Comparison of ENCODE assay signal across 27 mouse cellular contexts in the genomic region with DNA sequence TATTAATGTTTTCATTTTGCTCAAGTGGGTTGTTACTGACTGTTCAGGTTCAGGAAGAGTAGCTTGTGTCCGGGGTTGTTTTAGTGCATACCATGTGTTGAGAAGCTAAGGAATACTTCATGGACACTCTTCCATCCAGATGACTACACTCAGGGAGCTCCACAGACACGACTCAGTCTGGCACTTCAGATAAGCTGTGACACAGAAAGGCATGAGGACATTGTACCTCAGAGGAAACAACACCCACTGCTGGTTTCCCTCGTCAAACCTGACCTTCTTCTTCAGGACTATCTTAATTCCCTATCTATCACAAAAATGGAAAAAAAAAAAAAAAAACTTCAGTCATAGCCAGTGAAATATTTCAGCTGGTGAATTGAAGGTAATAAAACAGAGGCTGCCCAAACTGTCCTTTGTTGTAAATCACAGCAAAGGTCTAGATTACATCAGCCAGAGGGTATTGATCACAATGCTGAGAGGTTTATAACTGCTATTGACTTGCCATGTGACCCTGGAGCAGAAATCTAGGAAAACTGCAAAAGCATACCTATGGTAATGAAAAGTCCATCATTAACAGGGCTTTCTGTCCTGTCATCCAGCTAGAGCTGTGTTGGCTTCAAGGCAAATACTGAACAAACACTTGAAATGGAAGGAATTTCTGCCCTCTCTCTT. TPM values are rescaled to one million over a fixed set of nuclear protein-coding genes. Genes with fewer than 3 reads are reported as not detected.
DNase-seq lines count a peak whose midpoint lies in the region; ATAC-seq and TF ChIP-seq lines count a peak whose summit lies in the region.
"Had no signal": no experiment of that assay in that cellular context is flagged by ENCODE, and none has a peak within 500 bp of the region (broad histone marks: within the 10 kb centered on the region; RNA-seq: fewer than 3 reads in every experiment).

No protein-coding gene starts in this region.

- TF ChIP-seq CTCF in liver, adult 2 months (IDR thresholded peaks at IDR 0.05; ENCODE audit: low read depth, low read length), result no peak
- no peak for TF ChIP-seq CTCF in lung, embryonic 14.5 days (IDR thresholded peaks at IDR 0.05; ENCODE audit: low read depth)

- H3K4me1 ChIP-seq in liver, adult 2 months (ENCODE audit: control insufficient read depth, insufficient read depth, low read length), result peaks cover 8% of the 10 kb centered on the region
- H3K4me1 ChIP-seq in lung, embryonic 14.5 days (ENCODE audit: insufficient read depth), result no peaks in the 10 kb centered on the region; the same call in 1 of the 2 replicates
- no peaks in the 10 kb centered on the region for H3K4me1 ChIP-seq in neural tube, embryonic 14.5 days (ENCODE audit: control insufficient read depth, insufficient read depth, low read length)
- no peaks in the 10 kb centered on the region for H3K4me1 ChIP-seq in neural tube, embryonic 15.5 days
- H3K4me1 ChIP-seq: embryonic facial prominence, embryonic 10.5 days; embryonic facial prominence, embryonic 13.5 days; forebrain, embryonic 12.5 days; heart, embryonic 12.5 days; heart, embryonic 15.5 days; hindbrain, embryonic 13.5 days had no signal

- H3K9ac ChIP-seq in liver, adult 2 months (ENCODE audit: low read depth, low read length), result no peak overlapping the region
- H3K9ac ChIP-seq in lung, embryonic 14.5 days, result no peak overlapping the region
- H3K9ac ChIP-seq in neural tube, embryonic 14.5 days (replicated peaks; ENCODE audit: low read depth, low read length), result no peak overlapping the region
- no peak overlapping the region for H3K9ac ChIP-seq in neural tube, embryonic 15.5 days (replicated peaks)
- H3K9ac ChIP-seq: embryonic facial prominence, embryonic 13.5 days; forebrain, embryonic 12.5 days; forebrain, embryonic 15.5 days; heart, embryonic 12.5 days; heart, embryonic 15.5 days; hindbrain, embryonic 13.5 days had no signal

- intact Hi-C loops in heart, postnatal 25 days (cut with DNase I), result no loop called here
- intact Hi-C loops in heart, postnatal 10 days (cut with DNase I), result no loop called here

- H3K9me3 ChIP-seq in lung, embryonic 14.5 days (ENCODE audit: low read depth, low read length), result no peaks in the 10 kb centered on the region
- no peaks in the 10 kb centered on the region for H3K9me3 ChIP-seq in neural tube, embryonic 14.5 days (ENCODE audit: control insufficient read depth, low read length)
- no peaks in the 10 kb centered on the region for H3K9me3 ChIP-seq in neural tube, embryonic 15.5 days (replicated peaks)
- H3K9me3 ChIP-seq: embryonic facial prominence, embryonic 10.5 days; embryonic facial prominence, embryonic 13.5 days; forebrain, embryonic 12.5 days; forebrain, embryonic 15.5 days; heart, embryonic 15.5 days had no signal

- H3K36me3 ChIP-seq in liver, adult 2 months (ENCODE audit: control insufficient read depth, insufficient read depth, low read length), result peaks cover 9% of the 10 kb centered on the region; the same call in 1 of the 2 replicates
- no peaks in the 10 kb centered on the region for H3K36me3 ChIP-seq in lung, embryonic 14.5 days (ENCODE audit: insufficient read depth)
- no peaks in the 10 kb centered on the region for H3K36me3 ChIP-seq in neural tube, embryonic 14.5 days (ENCODE audit: control insufficient read depth, insufficient read depth, low read length)
- H3K36me3 ChIP-seq in neural tube, embryonic 15.5 days, result no peaks in the 10 kb centered on the region
- H3K36me3 ChIP-seq: embryonic facial prominence, embryonic 10.5 days; forebrain, embryonic 12.5 days; forebrain, embryonic 15.5 days; heart, embryonic 12.5 days; heart, embryonic 15.5 days; hindbrain, embryonic 13.5 days had no signal

- H3K4me2 ChIP-seq in lung, embryonic 14.5 days, result no peak overlapping the region
- H3K4me2 ChIP-seq in neural tube, embryonic 14.5 days (ENCODE audit: low read depth, low read length), result no peak overlapping the region
- H3K4me2 ChIP-seq in neural tube, embryonic 15.5 days, result no peak overlapping the region
- H3K4me2 ChIP-seq: embryonic facial prominence, embryonic 13.5 days; forebrain, embryonic 12.5 days; forebrain, embryonic 15.5 days; heart, embryonic 12.5 days; heart, embryonic 15.5 days; hindbrain, embryonic 13.5 days had no signal

- H3K27me3 ChIP-seq in liver, adult 2 months (ENCODE audit: control insufficient read depth, insufficient read depth, low read length), result no peaks in the 10 kb centered on the region
- no peaks in the 10 kb centered on the region for H3K27me3 ChIP-seq in lung, embryonic 14.5 days (ENCODE audit: insufficient read depth, low read length)
- no peaks in the 10 kb centered on the region for H3K27me3 ChIP-seq in neural tube, embryonic 14.5 days (ENCODE audit: control insufficient read depth, insufficient read depth, low read length)
- H3K27me3 ChIP-seq in neural tube, embryonic 15.5 days (replicated peaks), result no peaks in the 10 kb centered on the region
- H3K27me3 ChIP-seq: embryonic facial prominence, embryonic 13.5 days; forebrain, embryonic 12.5 days; forebrain, embryonic 15.5 days; heart, embryonic 12.5 days; heart, embryonic 15.5 days; hindbrain, embryonic 13.5 days had no signal

- TF ChIP-seq POLR2A in liver, adult 2 months (IDR thresholded peaks at IDR 0.05; ENCODE audit: extremely low read depth, insufficient read depth, low read length), result no peak

- 31% methylated on average over 3 of the region's 3 CpGs for WGBS in liver, adult 2 months
- 27% methylated on average over 3 of the region's 3 CpGs for WGBS in lung, embryonic 14.5 days
- WGBS in neural tube, embryonic 14.5 days, result 55% methylated on average over 3 of the region's 3 CpGs
- 58% methylated on average over 3 of the region's 3 CpGs for WGBS in neural tube, embryonic 15.5 days

- DNase-seq in liver, adult 2 months (ENCODE audit: extremely low read depth, low read depth, low spot score), result peak; percentile 79
- DNase-seq in liver, result no peak
- peak; percentile 19 for DNase-seq in lung, embryonic 14.5 days
- no peak for DNase-seq in lung, postnatal 4 days
- DNase-seq in heart, postnatal 25 days (ENCODE audit: low spot score), result no peak
- no peak for DNase-seq in heart, postnatal 10 days
- DNase-seq: adrenal gland, adult 8-10 months; adrenal gland, postnatal 25 days; cerebellum, adult 11-12 months; cerebellum, adult 8-10 months; cerebellum, postnatal 10 days; cerebellum, postnatal 36 days; embryo, embryonic 11 days; gastrocnemius, postnatal 25 days; heart, adult 18-20 months; heart, postnatal 14 days had no signal

- ATAC-seq in lung, embryonic 14.5 days (ENCODE audit: insufficient read depth), result no peak
- ATAC-seq in neural tube, embryonic 14.5 days (ENCODE audit: low read depth), result peak; percentile 34; the same call in 1 of the 2 replicates
- no peak for ATAC-seq in neural tube, embryonic 15.5 days (ENCODE audit: low FRiP score)
- ATAC-seq: activated CD4-positive, CD25-positive, alpha-beta regulatory T cell, adult 4 months; forebrain, embryonic 15.5 days had no signal

- no peaks in the 10 kb centered on the region for H3K79me2 ChIP-seq in liver, adult 2 months (ENCODE audit: control insufficient read depth, insufficient read depth, low read length)

- 0 out of 2 replicates have a peak overlapping the region, but pooled peaks have one; percentile 19 for H3K27ac ChIP-seq in liver, adult 2 months (replicated peaks; ENCODE audit: insufficient read depth, low read depth, low read length)
- H3K27ac ChIP-seq in lung, embryonic 14.5 days (ENCODE audit: low read depth), result no peak overlapping the region
- H3K27ac ChIP-seq in neural tube, embryonic 14.5 days (ENCODE audit: low read depth, low read length), result no peak overlapping the region
- H3K27ac ChIP-seq in neural tube, embryonic 15.5 days (replicated peaks), result no peak overlapping the region
- H3K27ac ChIP-seq: embryonic facial prominence, embryonic 10.5 days; embryonic facial prominence, embryonic 13.5 days; forebrain, embryonic 12.5 days; forebrain, embryonic 15.5 days; heart, embryonic 15.5 days; hindbrain, embryonic 13.5 days had no signal

- H3K4me3 ChIP-seq in liver, adult 2 months (ENCODE audit: insufficient read depth, low read depth, low read length), result no peak overlapping the region
- no peak overlapping the region for H3K4me3 ChIP-seq in lung, embryonic 14.5 days (ENCODE audit: low read depth, low read length)
- H3K4me3 ChIP-seq in neural tube, embryonic 14.5 days (ENCODE audit: low read depth, low read length), result no peak overlapping the region
- H3K4me3 ChIP-seq in neural tube, embryonic 15.5 days (replicated peaks), result no peak overlapping the region
- H3K4me3 ChIP-seq: embryonic facial prominence, embryonic 10.5 days; embryonic facial prominence, embryonic 13.5 days; erythroblast, embryonic 14.5 days; forebrain, embryonic 12.5 days; forebrain, embryonic 15.5 days; heart, embryonic 12.5 days; heart, embryonic 15.5 days; hindbrain, embryonic 13.5 days had no signal

RNA-seq across cellular contexts. Expression of gene Capza2, which starts 57.8 kb away (rescaled TPM):
- 71.2 and 80.9 TPM in 2 replicates for total RNA-seq in liver, adult 2 months (2014; rRNA removed)
- polyA plus RNA-seq in liver, adult 2 months (2012; rRNA removed), result 7.7 and 9.4 TPM in 2 replicates
- polyA plus RNA-seq in lung, embryonic 14.5 days (2014; fragmentation: Nextera tagmentation; extraction: Ambion mirVana), result 247 and 255 TPM in 2 replicates
- polyA plus RNA-seq in neural tube, embryonic 14.5 days (2014; fragmentation: Nextera tagmentation; extraction: Ambion mirVana), result 287 and 292 TPM in 2 replicates
- 248 and 260 TPM in 2 replicates for polyA plus RNA-seq in neural tube, embryonic 15.5 days (2015; fragmentation: Nextera tagmentation; extraction: Ambion mirVana)
- total RNA-seq in heart, postnatal 25 days (2021), result 100 to 1,000 TPM; 141 to 158 TPM
- 100 to 1,000 TPM; 164 to 173 TPM for total RNA-seq in heart, postnatal 10 days (2021)

Comparison
In these comparisons a context has a peak if more than half of its experiments do, and no peak if none do; other contexts are left out.
1. DNase-seq: peak in liver, adult 2 months (single experiment) and lung, embryonic 14.5 days (single experiment); none in liver (single experiment), lung, postnatal 4 days (0 of 2), heart, postnatal 25 days (single experiment) and heart, postnatal 10 days (0 of 2).
2. RNA of gene Capza2, which starts 57.8 kb away (polyA plus RNA-seq): 287 to 292 TPM in neural tube, embryonic 14.5 days, 248 to 260 TPM in neural tube, embryonic 15.5 days and 247 to 255 TPM in lung, embryonic 14.5 days; 7.7 to 9.4 TPM in liver, adult 2 months; every median in the first group is over 10 times any median in the second.